Mouse (Mus musculus) kidney, postnatal 14 days (tissue): ENCODE measurements around the gene Eif3a.

Experiments
- DNase-seq: peaks from one replicate; pipeline ENCODE4 v3.0.0; 2022; ENCODE audit warnings: mixed read lengths

Gene Eif3a

GRCm38 (mm10) chr19:60757099-60757785, 33.2 kb downstream of the Eif3a start:
- peak; percentile 3 for DNase-seq

- DNase-seq: peak; percentile 54
These were observed 34.0 kb downstream of the Eif3a start for GRCm38 (mm10) chr19:60756192-60757098.

- DNase-seq: peak; percentile 91
These were observed 34.8 kb downstream of the Eif3a start, which contains the start of gene Nanos1 for GRCm38 (mm10) chr19:60755438-60756191. Gene Nanos1, plus strand, starts transcription at chr19:60755987.

GRCm38 (mm10) chr19:60747801-60748200, 42.7 kb downstream of the Eif3a start:
- no peak for DNase-seq

GRCm38 (mm10) chr19:60743767-60744547, 46.5 kb downstream of the Eif3a start:
- DNase-seq: no peak

GRCm38 (mm10) chr19:60740560-60740959, 49.9 kb downstream of the Eif3a start:
- DNase-seq: no peak

GRCm38 (mm10) chr19:60731966-60732365, 58.5 kb downstream of the Eif3a start:
- no peak for DNase-seq

- no peak for DNase-seq
These were observed 59.2 kb downstream of the Eif3a start for GRCm38 (mm10) chr19:60731299-60731698.

GRCm38 (mm10) chr19:60730281-60730852, 60.1 kb downstream of the Eif3a start:
- peak; percentile 27 for DNase-seq

- no peak for DNase-seq
These were observed 74.1 kb downstream of the Eif3a start for GRCm38 (mm10) chr19:60716381-60716780.

GRCm38 (mm10) chr19:60712577-60712976, 77.9 kb downstream of the Eif3a start:
- no peak for DNase-seq
